9 mouse cellular contexts compared by ENCODE assay signal in the genomic region with DNA sequence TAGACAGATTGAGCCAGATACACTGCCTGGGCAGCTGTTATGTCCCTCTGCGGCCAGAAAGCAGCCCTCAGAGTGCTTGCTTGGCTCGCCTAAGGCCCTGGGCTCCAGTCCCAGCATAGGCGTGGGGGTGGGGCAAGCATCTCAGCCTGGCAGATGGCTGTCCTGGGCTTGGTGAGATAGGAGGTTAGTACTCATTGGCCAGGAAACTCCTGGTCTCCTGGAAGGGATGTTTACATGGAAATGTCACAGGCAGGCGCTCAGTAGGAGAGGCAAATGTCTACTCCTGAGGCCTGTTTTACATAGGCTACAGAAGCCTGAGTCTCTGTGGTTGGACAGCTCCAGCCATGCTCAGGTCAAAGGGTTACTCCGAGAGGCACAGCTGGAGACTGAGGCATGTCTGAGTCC. TPM values are rescaled to one million over a fixed set of nuclear protein-coding genes. Genes with fewer than 3 reads are reported as not detected.
DNase-seq lines count a peak whose midpoint lies in the region; ATAC-seq lines count a peak whose summit lies in the region.
"Had no signal": no experiment of that assay in that cellular context is flagged by ENCODE, and none has a peak within 500 bp of the region (broad histone marks: within the 10 kb centered on the region; RNA-seq: fewer than 3 reads in every experiment).

No protein-coding gene starts in this region.

- H3K4me1 ChIP-seq in intestine, embryonic 14.5 days (replicated peaks; ENCODE audit: control insufficient read depth, insufficient read depth, low read length), result peaks cover 9% of the 10 kb centered on the region
- peaks cover 33% of the 10 kb centered on the region for H3K4me1 ChIP-seq in lung, embryonic 15.5 days

- ATAC-seq in intestine, embryonic 14.5 days (replicated peaks; ENCODE audit: low FRiP score, low TSS enrichment, low read depth), result peak; percentile 55; the same call in 1 of the 2 replicates
- peak; percentile 74 for ATAC-seq in lung, embryonic 15.5 days (ENCODE audit: borderline replicate concordance, extremely low read depth, low FRiP score, low TSS enrichment)
- ATAC-seq in megakaryocyte, adult 5-6 weeks (ENCODE audit: poor library complexity, severe bottlenecking), result no peak

- intact Hi-C loops in gastrocnemius, postnatal 14 days (cut with DNase I; ENCODE audit: low total_unique reads), result no loop called here

- no peak overlapping the region for H3K27ac ChIP-seq in intestine, embryonic 14.5 days (ENCODE audit: low read depth)
- peak overlapping the region; percentile 19; the same call in 1 of the 2 replicates for H3K27ac ChIP-seq in lung, embryonic 15.5 days

- peaks cover 8% of the 10 kb centered on the region; the same call in 1 of the 2 replicates for H3K27me3 ChIP-seq in intestine, embryonic 14.5 days (replicated peaks; ENCODE audit: control insufficient read depth, insufficient read depth, low read length)
- H3K27me3 ChIP-seq in lung, embryonic 15.5 days, result peaks cover 5% of the 10 kb centered on the region; the same call in 1 of the 2 replicates

- H3K36me3 ChIP-seq in intestine, embryonic 14.5 days (ENCODE audit: control insufficient read depth, insufficient read depth, low read length), result no peaks in the 10 kb centered on the region
- no peaks in the 10 kb centered on the region for H3K36me3 ChIP-seq in lung, embryonic 15.5 days

- H3K4me3 ChIP-seq in intestine, embryonic 14.5 days (ENCODE audit: low read depth, low read length), result no peak overlapping the region
- H3K4me3 ChIP-seq in lung, embryonic 15.5 days, result no peak overlapping the region
- H3K4me3 ChIP-seq: myocyte had no signal

- H3K4me2 ChIP-seq in intestine, embryonic 14.5 days (ENCODE audit: low read length), result no peak overlapping the region
- no peak overlapping the region for H3K4me2 ChIP-seq in lung, embryonic 15.5 days

- WGBS in intestine, embryonic 14.5 days, result 22% methylated on average over 5 of the region's 5 CpGs
- WGBS in lung, embryonic 15.5 days, result 22% methylated on average over 5 of the region's 5 CpGs

- no peaks in the 10 kb centered on the region for H3K9me3 ChIP-seq in intestine, embryonic 14.5 days (ENCODE audit: control insufficient read depth, low read length)
- no peaks in the 10 kb centered on the region for H3K9me3 ChIP-seq in lung, embryonic 15.5 days

- no peak overlapping the region for H3K9ac ChIP-seq in intestine, embryonic 14.5 days (ENCODE audit: low read length)
- 0 out of 2 replicates have a peak overlapping the region, but pooled peaks have one; percentile 1 for H3K9ac ChIP-seq in lung, embryonic 15.5 days

- DNase-seq in kidney, postnatal 10 days, result peak; percentile 62
- no peak for DNase-seq in kidney, adult 11 months
- DNase-seq in cerebellum, postnatal 14 days, result peak; percentile 98 to 99
- DNase-seq in gastrocnemius, postnatal 14 days, result peak; percentile 85
- peak; percentile 63 for DNase-seq in intestine, embryonic 14.5 days (ENCODE audit: low spot score)
- DNase-seq in retina, postnatal 1 day, result peak; percentile 73

RNA-seq across cellular contexts. Expression of a gene that starts 5.6 kb away (rescaled TPM):
- total RNA-seq in gastrocnemius, postnatal 14 days (2021), result 10 to 100 TPM; 25.7 to 28.5 TPM
- 13.4 and 15.6 TPM in 2 replicates for polyA plus RNA-seq in intestine, embryonic 14.5 days (2014; fragmentation: Nextera tagmentation; extraction: Ambion mirVana)
- polyA plus RNA-seq in lung, embryonic 15.5 days (2015; fragmentation: Nextera tagmentation; extraction: Ambion mirVana), result 14.2 and 16.7 TPM in 2 replicates
- total RNA-seq in megakaryocyte, adult 5-6 weeks (2015), result 20.3 and 38.8 TPM in 2 replicates
- total RNA-seq in megakaryocyte, adult 5-6 weeks (2017), result 10.5 and 15.2 TPM in 2 replicates

RNA-seq across cellular contexts. Expression of a gene that starts 34.3 kb away (rescaled TPM):
- 1 to 10 TPM; 3.0 to 3.6 TPM for total RNA-seq in gastrocnemius, postnatal 14 days (2021)
- polyA plus RNA-seq in intestine, embryonic 14.5 days (2014; fragmentation: Nextera tagmentation; extraction: Ambion mirVana), result 1.7 and 1.9 TPM in 2 replicates
- polyA plus RNA-seq in lung, embryonic 15.5 days (2015; fragmentation: Nextera tagmentation; extraction: Ambion mirVana), result 7.2 and 7.6 TPM in 2 replicates
- 0.83 and 1.8 TPM in 2 replicates for total RNA-seq in megakaryocyte, adult 5-6 weeks (2015)
- total RNA-seq in megakaryocyte, adult 5-6 weeks (2017), result 0.73 and 1.3 TPM in 2 replicates
